Mouse (Mus musculus) brain, embryonic 14.5 days (tissue): ENCODE results near the gene Hoxb3.

Source experiments
- CTCF ChIP-seq: fragments of 200-500 bp; IDR thresholded peaks from 2 replicates; pipeline ENCODE4 v1.5.1; 2012; ENCODE audit warnings: inconsistent platforms, mild to moderate bottlenecking, moderate library complexity, borderline replicate concordance; ENCODE audit not compliant: insufficient read depth, insufficient read length; ENCODE audit errors: extremely low read depth
- POLR2A ChIP-seq: fragments of 200-500 bp; IDR thresholded peaks from 2 replicates; pipeline ENCODE4 v1.6.1; 2012; ENCODE audit warnings: mild to moderate bottlenecking, inconsistent platforms, borderline replicate concordance; ENCODE audit not compliant: poor library complexity, insufficient read depth, insufficient read length, severe bottlenecking; ENCODE audit errors: extremely low read depth

DNA sequence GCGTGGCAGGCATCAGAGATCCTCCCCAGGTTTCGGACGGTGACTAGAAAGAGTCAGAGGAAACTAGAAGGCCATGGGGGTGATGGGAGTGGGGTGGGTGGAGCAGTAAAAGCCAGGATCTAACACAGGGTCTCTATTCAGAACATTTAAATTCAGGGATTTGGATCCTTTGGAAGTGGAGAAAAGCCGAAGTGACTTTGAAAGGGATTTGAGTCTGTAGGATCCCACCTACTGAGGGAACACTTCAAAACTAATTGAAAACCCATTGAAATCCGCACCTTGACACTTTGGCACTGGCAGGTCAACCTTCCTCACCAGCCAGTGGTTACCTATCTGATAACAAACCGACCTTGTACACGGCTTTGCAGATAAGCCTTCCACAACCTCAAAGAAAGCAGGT, 51.7 kb downstream of the Hoxb3 start:
- no peak for TF ChIP-seq POLR2A
- TF ChIP-seq CTCF, result no peak
